Mouse (Mus musculus) E14TG2a.4 (cell line): Measurements from ENCODE around the gene Acad9.

Experiments used
- CTCF ChIP-seq: conservative IDR thresholded peaks from 2 replicates; pipeline ENCODE4 v1.5.1; 2014; ENCODE audit warnings: low read length
- NANOG ChIP-seq: IDR thresholded peaks from 2 replicates; pipeline ENCODE4 v1.6.1; 2014; ENCODE audit warnings: borderline replicate concordance, low read length, mixed read lengths

DNA sequence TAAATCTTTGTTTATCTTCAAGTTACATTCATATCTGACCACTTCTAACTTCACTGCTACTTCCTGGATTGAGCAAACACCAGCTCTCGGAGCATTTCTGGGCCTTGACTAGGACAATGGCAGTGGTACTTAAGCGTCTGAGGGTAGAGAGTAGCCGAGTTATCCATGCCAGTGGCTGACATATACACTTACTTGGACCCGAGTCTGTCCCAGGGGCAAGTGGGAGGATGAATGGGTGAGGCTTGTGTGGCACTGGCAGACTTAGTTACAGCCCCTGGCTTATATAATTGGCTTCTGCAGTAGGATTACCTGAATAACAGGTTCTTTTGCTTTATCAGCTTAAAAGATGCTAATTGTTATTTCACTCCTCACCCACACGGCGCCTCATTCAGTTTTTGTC lies 2.0 kb downstream of the Acad9 start:
- no peak for TF ChIP-seq CTCF
- TF ChIP-seq NANOG, result no peak
